Mouse (Mus musculus) gastrocnemius, postnatal 14 days (tissue): Measurements from ENCODE around the gene Phb2. TPM values are rescaled to one million over a fixed set of nuclear protein-coding genes. Genes with fewer than 3 reads are reported as not detected.

ENCODE experiments used
- DNase-seq: peaks from one replicate; pipeline ENCODE4 v3.0.0; 2021; ENCODE audit warnings: mixed read lengths
- intact Hi-C: fragments of 180-260 bp; cut with DNase I; formaldehyde crosslinking; loops from one replicate; pipeline ENCODE4 v1.15.1; 2025; ENCODE audit warnings: low total_unique reads
- total RNA-seq, 2 experiments: library from RNA; stranded (reverse); gene quantifications; 2 replicates each; pipeline ENCODE4 v1.2.3; 2021

The Phb2 gene
- total RNA-seq, 2 experiments from 2014 or later: 179 to 184 TPM

DNA sequence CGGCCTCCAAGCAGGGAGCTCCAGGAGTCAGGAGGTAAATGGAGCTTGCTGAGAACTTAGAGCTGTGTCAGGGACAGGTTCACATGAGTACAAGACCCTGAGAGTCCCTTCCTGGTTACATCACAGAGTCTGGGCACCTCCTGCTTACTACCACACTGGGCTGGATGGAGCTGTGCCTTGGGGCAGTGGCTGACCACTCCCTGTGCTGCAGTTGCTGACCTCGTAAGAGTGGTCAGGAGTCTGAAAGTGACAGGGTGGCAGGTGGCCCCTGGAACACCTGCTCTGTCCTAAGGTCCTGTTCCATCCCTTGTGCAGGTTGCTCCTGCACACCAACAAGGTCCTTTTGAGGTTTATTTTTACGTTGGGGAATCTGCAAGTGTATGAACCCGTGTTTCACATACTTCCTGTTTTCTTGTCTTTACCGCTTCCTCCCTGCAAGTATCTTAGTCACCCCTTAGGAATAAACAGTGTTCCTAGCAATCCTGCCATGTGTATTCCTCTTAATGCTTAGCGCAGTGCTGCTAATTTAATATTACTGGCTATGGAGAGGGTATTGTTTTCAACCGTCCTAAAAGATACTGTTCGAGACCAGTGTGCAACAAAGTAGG is 23.9 kb upstream of the Phb2 start:
- intact Hi-C loops: no loop called here
- no peak for DNase-seq

- intact Hi-C loops: no loop called here
- DNase-seq: no peak
Measured at GRCm38 (mm10) chr6:124689011-124689410, 23.1 kb upstream of the Phb2 start.

DNA sequence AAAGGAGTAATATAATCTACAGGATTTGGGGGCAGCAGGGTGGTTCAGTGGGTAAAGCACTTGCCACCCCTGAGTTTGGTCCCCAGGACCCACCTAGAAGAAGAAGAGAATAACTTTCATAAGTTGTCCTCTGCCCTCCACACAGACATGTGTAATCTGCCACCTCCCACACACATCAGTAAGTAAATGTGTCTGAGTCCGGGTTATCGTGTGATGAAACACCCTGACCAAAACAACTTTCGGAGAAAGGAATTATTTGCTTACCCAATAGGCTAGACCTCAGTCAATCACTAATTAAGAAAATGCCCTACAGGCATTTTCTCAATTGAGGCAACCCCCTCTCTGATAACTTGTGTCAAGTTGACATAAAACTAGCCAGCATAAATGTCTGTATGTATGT is 21.6 kb upstream of the Phb2 start:
- DNase-seq: no peak
- intact Hi-C loops: no loop called here

GRCm38 (mm10) chr6:124693243-124693981 is 18.7 kb upstream of the Phb2 start:
- DNase-seq: no peak
- intact Hi-C loops: no loop called here

DNA sequence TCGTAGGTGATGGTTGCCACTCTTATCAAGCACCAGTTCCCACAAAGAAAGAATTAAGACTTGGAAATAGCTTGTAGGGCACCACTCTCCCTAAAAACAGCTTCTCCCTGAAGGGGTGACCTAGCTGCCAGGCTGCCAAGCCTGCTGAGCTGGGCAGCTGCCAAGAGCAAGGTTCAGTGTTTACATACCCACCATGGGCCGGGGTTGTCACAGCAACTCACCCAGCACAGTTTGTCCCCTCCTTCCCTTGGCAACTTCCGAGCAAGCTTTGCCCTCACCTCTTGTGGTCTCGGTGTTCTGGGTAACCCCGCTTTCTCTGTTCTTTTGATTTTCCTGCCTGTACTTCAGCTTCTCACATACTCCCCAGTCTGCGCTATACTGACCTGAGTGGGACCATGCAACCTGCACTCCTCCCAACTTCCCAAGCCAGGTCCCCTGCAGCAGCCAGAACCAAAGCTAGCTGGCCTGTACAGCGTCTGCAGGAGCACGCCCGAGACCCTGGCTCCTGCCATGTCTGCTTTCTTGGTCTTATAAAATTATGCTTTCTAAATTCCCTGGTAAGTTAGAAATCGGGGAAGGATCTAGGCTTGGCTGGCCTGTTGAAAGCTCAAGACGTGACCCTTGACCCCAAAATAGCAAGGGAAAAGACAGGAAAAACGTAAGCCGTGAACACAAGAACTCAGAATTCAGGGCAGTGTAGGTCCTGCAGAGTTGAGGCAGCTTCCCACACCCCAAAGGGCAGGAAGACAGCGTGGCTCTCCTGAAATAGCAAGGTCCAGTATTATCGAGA is 17.8 kb upstream of the Phb2 start:
- intact Hi-C loops: no loop called here
- DNase-seq: no peak

GRCm38 (mm10) chr6:124696441-124697150 is 15.5 kb upstream of the Phb2 start:
- intact Hi-C loops: no loop called here
- no peak for DNase-seq

DNA sequence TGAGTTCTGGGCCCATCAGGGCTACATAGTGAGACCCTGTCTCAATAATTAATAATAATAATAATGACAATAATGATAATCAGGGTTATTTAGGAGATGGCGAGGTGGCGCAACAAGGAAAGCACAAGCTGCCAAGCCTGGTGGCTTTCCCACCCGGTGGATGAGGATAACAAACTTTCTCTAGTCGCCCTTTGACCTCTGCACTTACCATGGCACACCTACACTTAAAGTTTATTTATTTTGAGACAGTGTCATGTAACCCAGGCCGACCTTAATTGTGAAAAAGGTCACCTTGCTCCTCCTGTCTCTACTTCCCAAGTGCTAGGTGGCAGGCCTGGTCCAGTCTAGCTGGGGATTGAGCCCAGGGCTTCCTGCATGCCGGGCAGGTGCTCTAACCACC is 13.4 kb upstream of the Phb2 start:
- intact Hi-C loops: no loop called here

DNA sequence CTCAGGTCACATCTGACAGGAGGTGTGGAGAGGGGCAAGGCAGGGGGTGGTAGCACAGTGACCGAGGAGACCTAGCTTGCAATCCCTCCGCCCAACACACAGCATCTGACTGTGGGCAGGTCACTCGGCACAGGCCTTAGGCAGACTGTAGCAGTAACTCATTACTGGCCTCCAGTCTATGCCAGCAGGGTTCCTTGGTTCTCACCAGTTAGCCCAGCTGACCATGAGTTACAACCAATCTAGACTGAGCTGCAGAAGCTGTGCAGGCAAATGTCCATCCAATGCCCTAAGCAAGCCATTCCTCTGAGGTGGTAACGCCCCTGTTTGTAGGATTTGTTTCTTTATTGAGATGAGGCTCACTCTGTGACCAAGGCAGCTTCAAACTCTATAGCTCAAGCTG is 12.8 kb upstream of the Phb2 start:
- intact Hi-C loops: no loop called here
- DNase-seq: no peak

More for the DNA sequence above, 13.4 kb upstream of the Phb2 start:
- no peak for DNase-seq

DNA sequence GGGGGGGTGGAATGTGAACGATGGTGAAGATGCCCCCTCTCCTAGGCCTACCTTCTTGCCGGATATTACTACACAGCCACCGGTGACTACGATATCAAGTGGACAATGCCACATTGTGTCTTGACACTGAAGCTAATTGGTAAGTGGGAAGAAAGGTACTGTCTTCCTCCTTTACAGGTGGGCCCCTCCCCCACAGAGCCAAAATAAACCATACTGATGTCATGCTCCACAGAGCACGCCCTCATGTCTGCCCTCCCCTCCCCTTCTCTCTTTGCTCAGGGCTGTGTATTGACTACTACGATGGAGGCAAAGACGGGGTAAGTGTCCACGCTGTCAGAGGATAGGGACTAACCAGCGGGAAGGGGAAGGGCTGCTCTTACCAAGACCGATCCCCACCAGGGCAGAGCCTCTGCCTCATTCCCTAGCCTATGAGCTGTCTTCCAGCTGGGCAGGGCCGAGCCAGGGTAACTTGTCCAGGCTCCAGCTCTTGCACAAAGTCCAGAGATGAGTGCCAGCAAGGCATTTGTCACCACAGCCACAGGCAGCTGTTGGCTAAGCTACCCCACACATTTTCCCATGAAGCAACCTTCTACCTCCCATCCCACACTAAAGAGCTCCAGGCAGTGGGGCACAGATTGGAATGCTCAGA is 12.1 kb upstream of the Phb2 start:
- peak; percentile 78 for DNase-seq
- intact Hi-C loops: loop anchor here (5.0 kb wide), 1 partner anchor 38 kb away; the partner anchor contains the start of gene Lpcat3

GRCm38 (mm10) chr6:124701338-124701737 is 10.8 kb upstream of the Phb2 start:
- intact Hi-C loops: loop anchor here (5.0 kb wide), 1 partner anchor 39 kb away; the partner anchor contains the start of gene Lpcat3

GRCm38 (mm10) chr6:124702102-124702783 is 9.9 kb upstream of the Phb2 start:
- intact Hi-C loops: loop anchor here (5.0 kb wide), 1 partner anchor 40 kb away; the partner anchor contains the start of gene Lpcat3
- no peak for DNase-seq

More at GRCm38 (mm10) chr6:124701338-124701737, 10.8 kb upstream of the Phb2 start:
- no peak for DNase-seq

GRCm38 (mm10) chr6:124702784-124703103 is 9.4 kb upstream of the Phb2 start:
- intact Hi-C loops: loop anchor here (5.0 kb wide), 1 partner anchor 40 kb away; the partner anchor contains the start of gene Lpcat3

DNA sequence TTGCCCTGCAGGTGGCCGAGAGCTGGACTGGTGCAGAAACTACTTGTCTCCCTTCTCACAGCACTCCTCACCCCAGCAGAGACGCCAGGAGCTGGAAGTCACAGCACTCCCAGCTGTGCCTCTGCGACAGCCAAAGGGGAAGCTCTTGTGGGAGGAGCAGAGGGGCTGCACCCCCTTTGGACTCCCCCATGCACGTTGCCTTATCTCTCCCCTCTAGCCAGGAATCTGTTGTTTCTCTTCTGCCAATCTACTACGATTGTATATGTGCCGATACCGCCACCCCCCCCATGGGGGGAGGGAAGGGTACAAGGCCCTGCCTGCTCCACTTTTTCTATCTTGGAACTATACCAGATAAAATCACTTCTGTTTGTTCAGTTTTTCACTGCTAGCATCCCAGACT is 8.3 kb upstream of the Phb2 start:
- no peak for DNase-seq
- intact Hi-C loops: loop anchor here (5.0 kb wide), 1 partner anchor 41 kb away; the partner anchor contains the start of gene Lpcat3

More at GRCm38 (mm10) chr6:124702784-124703103, 9.4 kb upstream of the Phb2 start:
- peak; percentile 59 for DNase-seq

DNA sequence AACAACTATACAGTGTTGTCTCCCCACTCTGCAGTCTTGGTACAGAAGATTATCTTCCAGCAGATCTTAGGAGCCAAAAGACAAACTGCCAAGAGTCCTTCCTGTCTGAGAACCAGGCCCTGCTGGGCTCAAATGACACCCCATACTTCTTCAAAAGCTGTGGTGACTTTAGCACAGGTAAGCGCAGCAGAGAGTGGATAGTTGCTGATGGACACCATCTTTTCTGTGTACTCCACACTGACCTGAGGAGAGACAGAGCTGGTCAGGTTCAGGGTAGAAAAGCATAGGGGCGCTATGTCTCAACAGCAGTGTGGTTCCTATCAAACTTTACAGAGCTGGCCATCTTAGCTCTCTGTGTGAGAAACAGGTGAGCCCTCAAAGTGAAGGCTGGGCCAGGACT is 7.7 kb upstream of the Phb2 start:
- no peak for DNase-seq
- intact Hi-C loops: loop anchor here (5.0 kb wide), 1 partner anchor 42 kb away; the partner anchor contains the start of gene Lpcat3

DNA sequence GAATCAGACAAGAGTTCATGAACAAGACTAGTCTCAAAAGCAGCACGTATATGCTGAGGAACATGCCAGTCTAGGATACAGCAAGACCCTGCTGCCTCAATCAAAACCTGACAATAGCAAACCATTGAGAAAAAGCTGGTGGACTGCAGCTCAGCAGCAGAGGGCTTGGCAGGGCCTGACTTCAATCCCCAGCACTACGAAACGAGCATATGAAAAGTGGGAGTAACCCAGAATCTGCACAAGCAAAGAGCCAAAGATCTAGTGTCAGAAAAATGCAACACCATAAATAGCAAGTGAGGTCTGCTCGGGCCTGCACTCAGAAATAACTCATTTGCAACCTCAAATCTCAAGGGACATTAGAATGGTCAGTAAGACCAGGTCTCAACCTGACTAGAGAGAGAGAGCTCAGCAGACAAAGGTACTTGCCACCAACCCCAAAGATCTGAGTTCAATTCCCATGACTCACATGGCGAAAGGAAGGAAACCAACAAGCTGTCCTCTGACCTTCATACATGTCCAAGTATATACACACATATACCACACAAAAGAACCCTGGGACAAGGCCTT is 6.0 kb upstream of the Phb2 start:
- no peak for DNase-seq

DNA sequence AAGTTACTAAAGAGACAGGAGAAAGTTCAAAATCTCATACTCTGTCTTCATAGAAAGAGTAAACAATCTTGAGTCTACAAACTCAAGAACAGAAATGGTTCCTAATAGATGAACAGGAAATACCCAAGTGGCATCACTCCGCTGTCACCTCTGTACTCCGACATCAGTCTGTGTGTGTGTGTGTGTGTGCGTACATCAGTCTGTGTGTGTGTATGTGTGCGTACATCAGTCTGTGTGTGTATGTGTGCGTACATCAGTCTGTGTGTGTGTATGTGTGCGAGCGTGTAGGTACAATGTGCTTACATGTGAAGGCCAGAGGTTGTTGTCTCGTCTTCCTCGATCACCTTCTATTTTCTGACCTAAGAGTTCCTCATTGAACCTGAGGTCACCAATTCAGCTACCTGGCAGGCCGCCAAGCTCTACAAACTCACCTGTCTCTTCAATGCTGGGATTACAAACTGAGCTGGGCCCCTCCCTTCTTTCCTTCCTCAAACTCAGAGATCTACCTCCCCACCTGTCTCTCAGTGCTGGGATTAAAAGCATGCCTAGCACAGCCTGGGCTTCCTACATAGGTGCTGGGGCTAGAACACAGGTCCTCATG is 3.7 kb upstream of the Phb2 start:
- intact Hi-C loops: no loop called here
- DNase-seq: no peak

More for the DNA sequence above, 6.0 kb upstream of the Phb2 start:
- intact Hi-C loops: no loop called here

DNA sequence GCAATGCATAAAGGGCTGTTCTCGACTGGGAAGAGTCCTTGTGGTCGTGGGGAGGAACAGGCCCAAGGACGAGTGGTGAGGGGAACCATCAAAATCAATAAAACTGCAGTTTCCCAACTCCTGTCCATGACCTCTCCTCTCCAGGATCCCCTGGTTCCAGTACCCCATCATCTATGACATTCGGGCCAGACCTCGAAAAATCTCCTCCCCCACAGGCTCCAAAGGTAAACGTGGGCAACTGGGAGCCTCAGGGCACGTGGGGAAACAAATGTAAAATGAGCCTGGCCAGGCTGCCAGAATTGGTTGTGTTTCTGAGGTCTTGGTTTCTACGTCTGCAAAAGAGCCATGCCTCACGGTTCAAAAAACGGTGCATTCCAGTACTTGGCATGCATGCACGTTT is 782 bp downstream of the Phb2 start:
- no peak for DNase-seq
- intact Hi-C loops: loop anchor here (5.0 kb wide), 1 partner anchor 34 kb away; no protein-coding TSS in a partner anchor
